Mouse (Mus musculus): ENCODE data around the gene Arap2. TPM values are rescaled to one million over a fixed set of nuclear protein-coding genes. Genes with fewer than 3 reads are reported as not detected.
"Not testable (repeated sequence)": the region's sequence is repeated elsewhere in the genome, so short reads cannot be mapped to it uniquely, and the experiment has no call there.

Arap2 gene
- polyA plus RNA-seq, 1 experiment from 2014 or later = 3.8 TPM

DNA sequence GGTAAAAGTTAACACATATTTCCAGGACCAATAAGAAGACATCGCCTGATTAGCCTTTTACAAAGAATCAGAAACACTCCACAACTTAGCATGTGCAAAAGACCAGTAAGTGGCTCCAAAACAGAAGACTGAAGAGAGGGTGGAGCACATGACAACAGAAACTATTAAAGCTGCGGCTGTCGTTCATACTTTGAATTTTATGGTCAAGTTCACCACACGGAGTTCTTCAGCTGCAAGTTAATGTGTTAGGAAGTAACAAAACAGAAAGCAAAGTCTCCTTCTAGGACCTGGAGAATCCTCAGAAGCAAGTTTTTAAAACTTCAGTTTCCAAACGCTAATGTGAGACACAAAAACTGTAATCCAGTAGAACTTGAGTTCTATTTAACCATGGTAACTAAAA, 1.8 kb downstream of the Arap2 start:
- Histone ChIP-seq H3K27me3 (no peaks in the 10 kb centered on the region), H3K4me1 (0 out of 2 replicates have a peak, but pooled peaks cover 4% of the 10 kb centered on the region), H3K27ac (no peak overlapping the region), H3K9me3 (replicated peaks) (no peaks in the 10 kb centered on the region), H3K9ac (no peak overlapping the region), H3K4me3 (replicated peaks) (no peak overlapping the region), H3K4me2 (no peak overlapping the region), H3K36me3 (no peaks in the 10 kb centered on the region)
- no peak for ATAC-seq (replicated peaks; ENCODE audit: low FRiP score)
- 61% methylated on average over 5 of the region's 5 CpGs for WGBS

DNA sequence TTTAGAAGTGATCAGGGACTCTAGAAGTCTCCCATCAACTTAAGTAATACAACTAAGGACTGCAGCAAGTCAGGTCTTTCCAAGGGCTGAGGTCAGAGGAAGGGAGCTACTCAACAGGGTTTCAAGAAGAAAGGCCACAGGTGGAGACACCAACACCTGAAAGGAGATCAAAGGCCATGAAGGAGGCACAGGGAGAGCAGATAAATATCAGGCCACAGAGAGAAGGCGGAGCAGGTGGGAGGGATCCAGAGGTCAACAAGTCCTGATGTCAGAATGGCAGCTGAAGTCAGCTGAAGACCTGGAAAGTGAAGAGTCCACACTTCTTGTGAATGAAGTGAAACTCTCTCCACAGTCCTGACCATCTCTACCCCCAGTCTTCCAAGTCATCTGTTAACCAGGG, 2.9 kb downstream of the Arap2 start:
- Histone ChIP-seq H3K27ac (no peak overlapping the region), H3K4me2 (no peak overlapping the region)
- 86% methylated on average over 1 of the region's 1 CpGs for WGBS

DNA sequence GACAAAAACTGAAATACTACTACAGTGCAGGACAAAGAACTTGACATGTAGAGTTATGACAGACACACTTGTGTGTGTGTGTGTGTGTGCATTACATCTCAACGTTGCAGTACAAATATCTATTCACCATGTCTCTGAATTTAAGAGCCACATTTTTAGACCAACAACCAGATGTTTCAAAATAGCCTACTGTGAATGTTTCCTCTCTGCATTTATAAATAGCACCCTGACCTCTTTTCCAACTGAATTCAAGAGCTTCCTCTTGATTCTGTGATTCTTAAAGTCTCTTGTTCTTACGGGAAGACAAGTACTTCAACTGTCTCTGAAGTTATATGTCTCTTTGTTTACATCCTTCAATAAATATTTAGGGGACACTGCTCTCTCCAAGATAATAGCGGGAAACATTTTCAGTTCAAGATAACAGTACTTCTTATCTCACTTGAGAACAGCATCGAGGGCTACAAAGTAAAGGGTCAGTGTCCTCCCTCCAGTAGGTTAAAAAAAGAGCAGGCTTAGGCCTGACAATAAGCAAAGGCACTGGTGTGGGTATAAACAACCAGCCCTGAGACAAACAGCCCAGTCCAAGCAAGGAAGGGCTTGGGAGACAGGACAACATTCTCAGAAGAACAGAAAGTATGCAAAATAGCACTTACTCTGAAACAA, 3.5 kb downstream of the Arap2 start:
- H3K4me3 ChIP-seq (replicated peaks) = no peak overlapping the region
- no peak overlapping the region for H3K4me2 ChIP-seq
- WGBS = 52% methylated on average over 4 of the region's 4 CpGs
- no peak overlapping the region; the same call in 1 of the 2 replicates for H3K27ac ChIP-seq
- H3K36me3 ChIP-seq = no peaks in the 10 kb centered on the region
- no peak overlapping the region for H3K9ac ChIP-seq
- no peaks in the 10 kb centered on the region for H3K27me3 ChIP-seq
- no peaks in the 10 kb centered on the region for H3K9me3 ChIP-seq (replicated peaks)
- 0 out of 2 replicates have a peak, but pooled peaks cover 4% of the 10 kb centered on the region for H3K4me1 ChIP-seq
- no peak for ATAC-seq (replicated peaks; ENCODE audit: low FRiP score)

More for the DNA sequence above, 2.9 kb downstream of the Arap2 start:
- 0 out of 2 replicates have a peak, but pooled peaks cover 4% of the 10 kb centered on the region for H3K4me1 ChIP-seq
- H3K9ac ChIP-seq = no peak overlapping the region
- no peak for ATAC-seq (replicated peaks; ENCODE audit: low FRiP score)
- no peaks in the 10 kb centered on the region for H3K27me3 ChIP-seq
- no peaks in the 10 kb centered on the region for H3K36me3 ChIP-seq
- H3K9me3 ChIP-seq (replicated peaks) = no peaks in the 10 kb centered on the region
- no peak overlapping the region for H3K4me3 ChIP-seq (replicated peaks)

DNA sequence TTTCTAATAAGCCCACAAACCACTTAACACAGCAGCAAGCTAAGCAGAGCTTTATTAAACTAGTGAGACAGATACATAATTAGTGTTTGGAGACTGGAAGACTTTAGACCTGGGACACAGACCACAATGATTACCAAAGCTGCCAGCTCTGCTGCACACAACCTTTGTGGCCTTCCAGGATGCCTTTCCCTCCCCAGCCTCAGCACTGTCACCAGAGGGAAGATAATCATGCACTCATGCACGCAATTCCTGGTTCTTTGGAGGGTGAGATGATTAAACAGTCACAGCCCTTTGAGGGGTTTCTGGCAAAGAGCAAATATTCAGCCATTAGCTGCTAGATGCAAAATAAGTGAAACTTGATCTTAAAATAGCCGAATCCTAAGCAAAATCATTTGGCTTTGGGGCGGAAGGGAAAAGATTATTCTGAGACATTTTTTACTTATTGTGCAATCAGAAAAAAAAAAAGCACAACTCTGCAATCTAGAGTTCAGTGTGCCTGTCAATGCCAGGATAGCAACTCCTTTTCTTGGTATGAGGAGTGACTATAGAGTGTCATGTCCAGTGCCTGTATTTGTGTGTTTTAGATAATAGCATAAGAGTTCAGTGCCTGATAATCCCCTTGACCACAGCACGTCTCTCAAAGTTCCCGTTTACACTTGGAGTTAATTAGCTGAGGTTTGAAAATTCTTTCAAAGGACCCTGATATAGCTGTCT, 5.0 kb downstream of the Arap2 start:
- ATAC-seq (replicated peaks; ENCODE audit: low FRiP score) = no peak
- H3K9me3 ChIP-seq (replicated peaks) = no peaks in the 10 kb centered on the region
- H3K4me2 ChIP-seq = no peak overlapping the region
- no peak overlapping the region for H3K4me3 ChIP-seq (replicated peaks)
- 64% methylated on average over 5 of the region's 5 CpGs for WGBS
- no peaks in the 10 kb centered on the region for H3K36me3 ChIP-seq
- no peak overlapping the region for H3K9ac ChIP-seq
- no peaks in the 10 kb centered on the region for H3K27me3 ChIP-seq
- no peaks in the 10 kb centered on the region for H3K4me1 ChIP-seq
- no peak overlapping the region for H3K27ac ChIP-seq

DNA sequence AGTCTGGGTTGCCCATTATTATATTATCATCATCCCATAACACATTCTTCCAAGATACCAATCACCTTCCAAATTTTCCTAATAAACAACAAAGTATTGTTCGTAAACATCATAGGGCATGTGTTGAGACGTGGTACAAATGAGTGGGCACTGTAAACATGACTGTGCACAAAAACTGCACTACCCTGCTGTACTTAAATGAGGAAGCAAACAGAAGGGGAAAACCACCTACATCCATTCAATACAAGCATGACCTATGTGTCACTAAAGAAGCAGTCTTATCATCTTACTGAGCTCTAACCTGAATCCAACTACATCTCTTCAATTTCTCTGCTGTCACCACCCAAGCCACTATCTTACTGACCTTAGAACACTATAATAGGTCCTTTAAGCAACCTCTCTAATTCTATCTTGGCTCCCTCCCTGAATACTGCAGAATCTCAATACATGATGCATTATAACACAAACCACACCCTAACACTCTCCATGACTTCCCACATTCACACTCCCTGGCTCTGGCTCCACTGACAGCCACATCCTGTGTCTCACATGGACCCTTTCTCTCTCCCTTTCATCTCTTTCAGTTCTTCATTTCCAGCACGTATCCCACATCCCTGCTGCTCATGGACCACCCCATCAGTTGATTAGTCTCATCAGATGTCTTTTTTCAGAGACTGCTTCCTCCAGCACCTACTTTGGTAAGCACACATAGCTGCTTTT, 10.0 kb downstream of the Arap2 start:
- H3K4me2 ChIP-seq = no peak overlapping the region
- no peak overlapping the region for H3K27ac ChIP-seq
- no peaks in the 10 kb centered on the region for H3K36me3 ChIP-seq
- 86% methylated on average over 3 of the region's 3 CpGs for WGBS
- H3K9ac ChIP-seq = no peak overlapping the region
- ATAC-seq (replicated peaks; ENCODE audit: low FRiP score) = no peak
- no peak overlapping the region for H3K4me3 ChIP-seq (replicated peaks)
- no peaks in the 10 kb centered on the region for H3K4me1 ChIP-seq
- H3K27me3 ChIP-seq = no peaks in the 10 kb centered on the region
- H3K9me3 ChIP-seq (replicated peaks) = no peaks in the 10 kb centered on the region

DNA sequence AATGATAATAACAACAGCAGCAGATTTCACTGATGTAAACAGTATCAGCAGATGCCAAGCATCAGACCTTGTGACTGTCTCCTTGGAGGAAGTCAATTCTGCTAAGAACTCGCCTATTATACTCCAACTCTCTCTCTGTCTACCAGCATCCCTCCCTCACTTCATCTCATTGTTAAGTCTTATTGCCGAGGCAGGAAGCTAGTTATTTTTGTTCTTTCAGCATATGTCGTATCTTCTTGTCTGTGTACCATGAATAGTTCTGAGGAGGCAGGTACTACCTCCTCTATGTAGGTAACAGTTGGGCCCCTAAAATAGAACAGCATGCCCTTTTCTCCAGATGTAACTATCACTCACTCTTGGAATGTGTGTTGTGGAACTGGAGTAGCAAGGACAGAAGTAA, 13.0 kb downstream of the Arap2 start:
- no peak overlapping the region for H3K4me2 ChIP-seq
- no peaks in the 10 kb centered on the region for H3K27me3 ChIP-seq
- no peak overlapping the region for H3K4me3 ChIP-seq (replicated peaks)
- H3K27ac ChIP-seq = no peak overlapping the region
- H3K9ac ChIP-seq = no peak overlapping the region
- no peaks in the 10 kb centered on the region for H3K36me3 ChIP-seq
- no peaks in the 10 kb centered on the region for H3K4me1 ChIP-seq
- no peak for ATAC-seq (replicated peaks; ENCODE audit: low FRiP score)
- no peaks in the 10 kb centered on the region for H3K9me3 ChIP-seq (replicated peaks)
- WGBS = 76% methylated on average over 3 of the region's 3 CpGs

DNA sequence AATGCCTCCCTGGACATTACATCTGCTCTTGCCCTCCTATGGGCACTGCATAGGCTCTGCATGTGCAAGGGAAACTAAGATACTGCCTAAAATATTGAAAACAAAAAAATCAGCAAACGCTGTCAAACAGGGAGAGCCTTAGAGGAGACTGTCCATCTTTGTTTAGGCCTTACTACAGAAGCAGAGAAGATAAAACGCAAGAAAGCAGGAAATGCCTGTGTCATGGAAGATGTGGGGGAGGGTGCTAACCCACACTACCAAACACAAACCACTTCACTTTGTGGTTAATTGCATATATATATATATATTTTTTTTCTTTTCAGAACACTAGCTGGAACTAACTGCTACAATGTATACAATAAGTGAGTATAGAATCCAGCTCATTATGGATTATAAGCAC, 14.3 kb downstream of the Arap2 start:
- Histone ChIP-seq H3K27ac (no peak overlapping the region), H3K9ac (no peak overlapping the region), H3K4me1 (no peaks in the 10 kb centered on the region), H3K27me3 (no peaks in the 10 kb centered on the region), H3K9me3 (replicated peaks) (no peaks in the 10 kb centered on the region), H3K4me3 (replicated peaks) (no peak overlapping the region), H3K36me3 (no peaks in the 10 kb centered on the region), H3K4me2 (no peak overlapping the region)
- WGBS = 66% methylated on average over 2 of the region's 2 CpGs
- ATAC-seq (replicated peaks; ENCODE audit: low FRiP score) = no peak

DNA sequence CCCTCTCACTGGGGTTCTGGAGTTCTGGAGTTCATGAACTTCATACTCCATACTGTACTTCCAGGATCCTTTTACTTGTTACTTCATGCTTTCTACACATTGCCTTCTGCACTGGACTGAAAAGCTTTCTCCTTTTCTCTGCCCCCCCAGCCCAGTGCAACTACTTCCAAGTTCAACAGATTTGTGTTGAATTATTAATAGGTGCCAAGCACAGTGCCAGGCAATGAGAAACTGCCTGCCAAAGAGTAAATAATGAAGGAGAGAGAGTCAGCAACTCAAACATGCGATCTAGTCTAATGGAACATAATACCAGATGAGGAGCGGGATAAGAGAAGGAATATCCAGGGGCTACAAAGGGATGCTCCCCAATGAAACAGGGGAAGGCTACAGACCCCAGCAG, 17.8 kb downstream of the Arap2 start:
- Histone ChIP-seq H3K4me1 (no peaks in the 10 kb centered on the region), H3K9ac (no peak overlapping the region), H3K27ac (no peak overlapping the region), H3K27me3 (no peaks in the 10 kb centered on the region), H3K4me3 (replicated peaks) (no peak overlapping the region), H3K9me3 (replicated peaks) (no peaks in the 10 kb centered on the region), H3K4me2 (no peak overlapping the region), H3K36me3 (no peaks in the 10 kb centered on the region)
- 87% methylated on average over 2 of the region's 2 CpGs for WGBS
- ATAC-seq (replicated peaks; ENCODE audit: low FRiP score) = no peak

DNA sequence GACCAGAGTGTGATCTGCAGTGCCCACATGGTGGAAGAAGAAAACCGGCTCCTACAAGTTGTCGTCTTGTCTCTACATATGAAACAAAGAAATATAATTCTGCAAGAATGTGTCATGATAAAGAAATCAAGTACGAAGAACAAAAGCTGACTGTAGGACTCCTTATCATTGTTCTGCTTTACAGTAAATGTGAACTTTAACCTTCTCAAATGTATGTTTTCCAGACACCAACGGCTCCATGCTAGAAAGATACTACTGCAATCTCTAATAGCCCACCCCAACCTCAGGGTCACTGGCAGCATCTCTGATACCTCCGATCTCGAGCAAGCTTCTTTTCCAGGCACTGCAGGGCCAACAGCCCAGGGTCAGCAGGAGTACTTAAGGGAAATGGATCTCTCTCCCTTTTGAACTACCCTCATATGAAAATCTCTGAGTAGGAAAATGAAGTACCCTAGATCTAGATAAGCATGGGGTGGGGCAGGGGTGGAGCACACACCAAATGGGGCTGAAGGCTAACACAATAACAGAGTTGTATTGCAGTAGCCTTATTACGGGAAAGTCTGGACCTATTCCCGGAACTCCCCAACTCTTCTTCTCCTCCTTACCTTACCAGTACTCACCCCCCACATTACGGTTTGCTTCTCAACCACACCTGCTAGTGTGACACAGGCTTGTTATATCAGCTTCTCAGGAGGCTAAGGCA, 22.6 kb downstream of the Arap2 start:
- no peak overlapping the region for H3K9ac ChIP-seq
- WGBS = 80% methylated on average over 9 of the region's 9 CpGs
- H3K27ac ChIP-seq = no peak overlapping the region
- no peak for ATAC-seq (replicated peaks; ENCODE audit: low FRiP score)
- H3K36me3 ChIP-seq = no peaks in the 10 kb centered on the region
- no peaks in the 10 kb centered on the region for H3K9me3 ChIP-seq (replicated peaks)
- H3K4me1 ChIP-seq = no peaks in the 10 kb centered on the region
- H3K4me2 ChIP-seq = no peak overlapping the region
- no peaks in the 10 kb centered on the region for H3K27me3 ChIP-seq
- no peak overlapping the region for H3K4me3 ChIP-seq (replicated peaks)

DNA sequence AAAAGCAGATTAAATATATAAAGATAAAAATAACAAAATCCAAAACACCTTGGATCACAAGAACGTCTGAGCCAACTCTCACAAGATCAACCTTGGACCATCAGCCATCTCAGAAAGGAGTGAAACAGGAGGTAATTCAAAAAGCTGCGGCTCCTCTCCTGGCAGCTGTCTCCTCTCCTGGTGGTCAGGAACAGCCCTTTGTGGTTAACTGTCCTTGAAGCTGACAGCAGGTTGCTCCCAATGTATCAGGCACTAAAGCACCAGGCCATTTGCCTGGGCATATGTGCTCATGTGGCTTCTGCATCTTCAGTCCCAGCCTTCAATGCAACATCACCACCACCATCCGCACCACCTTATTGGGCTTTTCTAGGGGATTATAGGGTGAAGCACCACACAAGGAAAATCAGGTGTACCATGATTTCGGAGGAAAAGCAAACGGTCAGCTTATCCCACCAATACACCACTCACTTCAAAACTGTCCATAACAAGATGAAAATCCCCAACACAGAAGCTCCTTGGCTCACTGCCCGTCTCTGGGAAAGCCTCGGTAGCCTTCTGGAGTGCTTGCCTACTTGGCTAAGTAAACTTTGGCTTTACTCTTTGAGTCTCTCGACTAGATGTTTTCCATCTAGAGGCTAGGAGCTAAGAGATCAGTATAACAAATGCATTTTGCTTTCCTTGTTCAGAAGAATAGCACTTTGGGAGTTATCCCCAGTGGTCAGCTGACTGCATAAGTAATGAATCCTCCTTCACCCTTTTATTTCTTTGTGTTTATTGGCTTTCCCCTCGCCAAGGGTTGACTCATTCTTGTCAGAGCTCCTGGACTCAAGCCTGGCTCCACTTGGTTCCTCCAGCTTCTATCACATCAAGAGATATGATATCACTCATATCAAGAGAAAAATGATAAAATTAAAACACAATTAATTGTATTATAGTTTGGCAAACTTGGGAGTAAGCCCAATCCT, 26.2 kb downstream of the Arap2 start:
- H3K4me2 ChIP-seq = no peak overlapping the region
- no peak overlapping the region for H3K9ac ChIP-seq
- H3K4me3 ChIP-seq (replicated peaks) = no peak overlapping the region
- H3K27me3 ChIP-seq = no peaks in the 10 kb centered on the region
- ATAC-seq (replicated peaks; ENCODE audit: low FRiP score) = no peak
- no peaks in the 10 kb centered on the region for H3K4me1 ChIP-seq
- H3K27ac ChIP-seq = no peak overlapping the region
- no peaks in the 10 kb centered on the region for H3K9me3 ChIP-seq (replicated peaks)
- 77% methylated on average over 9 of the region's 9 CpGs for WGBS
- H3K36me3 ChIP-seq = no peaks in the 10 kb centered on the region

DNA sequence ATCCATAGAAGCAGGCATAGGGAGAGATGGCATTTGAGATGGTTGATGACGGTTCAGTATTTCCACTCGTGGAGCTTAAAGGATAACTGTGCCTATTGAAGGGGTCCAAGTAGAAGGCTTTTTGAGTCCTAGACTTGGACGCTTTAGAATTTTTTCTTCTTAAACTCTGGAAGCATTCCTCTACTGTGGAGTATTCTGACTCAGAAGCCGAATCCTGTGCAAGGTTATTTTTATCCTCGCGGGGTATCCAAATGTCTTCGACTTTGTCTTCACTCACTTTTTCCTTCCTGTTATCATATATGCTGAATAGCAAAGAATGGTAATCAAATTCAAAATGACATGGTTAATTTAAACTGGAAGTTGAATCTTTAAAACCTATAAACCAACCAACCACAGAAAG, 35.4 kb downstream of the Arap2 start:
- not testable (repeated sequence) for H3K9ac ChIP-seq; ATAC-seq (replicated peaks; ENCODE audit: low FRiP score); H3K4me1 ChIP-seq; H3K4me3 ChIP-seq (replicated peaks); H3K4me2 ChIP-seq; H3K9me3 ChIP-seq (replicated peaks); H3K27ac ChIP-seq; H3K27me3 ChIP-seq; H3K36me3 ChIP-seq
- 92% methylated on average over 7 of the region's 7 CpGs for WGBS
